Mouse (Mus musculus) neural tube, embryonic 15.5 days (tissue): ENCODE results near the gene Sntb2. TPM values are rescaled to one million over a fixed set of nuclear protein-coding genes. Genes with fewer than 3 reads are reported as not detected.
"Not testable (repeated sequence)": the region's sequence is repeated elsewhere in the genome, so short reads cannot be mapped to it uniquely, and the experiment has no call there.

Experiments
- ATAC-seq: fragments of 200-750 bp; cut with Nextera tagmentation; 2 replicates; pipeline ENCODE4 v1.8.0; 2017; ENCODE audit warnings: mild to moderate bottlenecking, moderate TSS enrichment, moderate library complexity; ENCODE audit not compliant: low FRiP score
- H3K27ac ChIP-seq: fragments of 300-500 bp; sonication (generic); replicated peaks from 2 replicates; pipeline ENCODE4 v1.5.1; 2015; ENCODE audit warnings: mild to moderate bottlenecking, inconsistent platforms
- H3K27me3 ChIP-seq: fragments of 300-500 bp; sonication (generic); replicated peaks from 2 replicates; pipeline ENCODE4 v1.6.1; 2015; ENCODE audit warnings: inconsistent platforms
- H3K36me3 ChIP-seq: fragments of 300-500 bp; sonication (generic); 2 replicates; pipeline ENCODE4 v1.6.1; 2015; ENCODE audit warnings: inconsistent platforms
- H3K4me1 ChIP-seq: fragments of 300-500 bp; sonication (generic); 2 replicates; pipeline ENCODE4 v1.6.1; 2015; ENCODE audit warnings: inconsistent platforms
- H3K4me2 ChIP-seq: fragments of 300-500 bp; sonication (generic); 2 replicates; pipeline ENCODE4 v1.6.1; 2015; ENCODE audit warnings: inconsistent platforms, mild to moderate bottlenecking, moderate library complexity
- H3K4me3 ChIP-seq: fragments of 300-500 bp; sonication (generic); replicated peaks from 2 replicates; pipeline ENCODE4 v1.5.1; 2015; ENCODE audit warnings: mild to moderate bottlenecking, inconsistent platforms
- H3K9ac ChIP-seq: fragments of 300-500 bp; sonication (generic); replicated peaks from 2 replicates; pipeline ENCODE4 v1.6.1; 2015; ENCODE audit warnings: mild to moderate bottlenecking, inconsistent platforms
- H3K9me3 ChIP-seq: fragments of 300-500 bp; sonication (generic); replicated peaks from 2 replicates; pipeline ENCODE4 v1.6.1; 2016; ENCODE audit warnings: inconsistent platforms
- WGBS: fragments of 180-500 bp; shearing (Covaris S2); methylation state at CpG from one replicate; pipeline ENCODE4 v1.1.7; 2015; ENCODE audit warnings: mixed read lengths; 5-methylcytosine and 5-hydroxymethylcytosine counted together
- polyA plus RNA-seq: library from polyadenylated mRNA; unstranded; fragments of >200 nt; fragmentation: Nextera tagmentation; extraction: Ambion mirVana; gene quantifications from 2 replicates; pipeline ENCODE4 v1.2.1, GENCODE M21; 2015

Gene Sntb2
- polyA plus RNA-seq, 1 experiment from 2014 or later = 6.6 TPM

DNA sequence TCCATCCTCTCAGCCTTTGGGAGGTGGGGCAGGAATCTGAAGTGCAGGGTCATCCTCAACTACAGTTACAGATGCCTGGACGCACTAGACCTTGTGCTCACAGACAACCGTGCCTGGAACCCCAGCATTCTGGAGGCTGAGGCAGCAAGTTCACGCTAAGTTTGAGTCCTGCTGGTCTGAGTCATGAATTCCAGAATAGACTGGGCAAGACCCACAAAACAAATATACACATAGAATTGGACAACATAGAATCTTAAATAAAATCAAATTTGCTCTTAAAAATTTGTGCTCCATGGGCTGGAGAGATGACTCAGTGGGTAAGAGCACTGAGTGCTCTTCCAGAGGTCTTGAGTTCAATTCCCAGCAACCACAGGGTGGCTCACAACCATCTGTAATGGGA, 21.5 kb downstream of the Sntb2 start:
- no peak overlapping the region for H3K27ac ChIP-seq
- H3K36me3 ChIP-seq = no peaks in the 10 kb centered on the region
- no peaks in the 10 kb centered on the region for H3K4me1 ChIP-seq
- no peak overlapping the region for H3K4me2 ChIP-seq
- no peak overlapping the region for H3K9ac ChIP-seq
- 94% methylated on average over 3 of the region's 3 CpGs for WGBS
- H3K9me3 ChIP-seq = no peaks in the 10 kb centered on the region
- H3K27me3 ChIP-seq = no peaks in the 10 kb centered on the region
- H3K4me3 ChIP-seq = no peak overlapping the region
- no peak for ATAC-seq

DNA sequence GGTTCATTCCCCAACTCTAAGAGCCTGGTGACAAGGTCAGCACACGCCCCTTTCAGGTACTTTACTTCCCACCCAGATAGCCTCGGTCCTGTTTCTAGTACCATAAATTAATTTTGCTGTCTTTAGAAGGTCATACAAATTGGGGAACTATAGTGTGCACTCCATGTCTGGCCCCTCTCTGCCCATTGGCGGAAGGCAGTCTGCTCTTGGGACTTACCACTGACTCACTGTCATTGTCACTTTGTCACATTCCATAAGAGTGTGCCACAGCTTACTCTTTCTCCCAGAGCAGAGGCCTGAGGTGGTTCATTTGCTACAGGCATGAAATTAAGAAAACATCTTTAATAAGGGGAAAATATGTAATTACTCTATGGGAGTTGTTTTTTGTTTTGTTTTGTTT, 22.7 kb downstream of the Sntb2 start:
- H3K27me3 ChIP-seq = no peaks in the 10 kb centered on the region
- H3K36me3 ChIP-seq = no peaks in the 10 kb centered on the region
- no peak for ATAC-seq
- H3K9ac ChIP-seq = no peak overlapping the region
- H3K27ac ChIP-seq = no peak overlapping the region
- H3K4me1 ChIP-seq = no peaks in the 10 kb centered on the region
- no peak overlapping the region for H3K4me3 ChIP-seq
- WGBS = 84% methylated on average over 3 of the region's 3 CpGs
- no peaks in the 10 kb centered on the region for H3K9me3 ChIP-seq
- no peak overlapping the region for H3K4me2 ChIP-seq

DNA sequence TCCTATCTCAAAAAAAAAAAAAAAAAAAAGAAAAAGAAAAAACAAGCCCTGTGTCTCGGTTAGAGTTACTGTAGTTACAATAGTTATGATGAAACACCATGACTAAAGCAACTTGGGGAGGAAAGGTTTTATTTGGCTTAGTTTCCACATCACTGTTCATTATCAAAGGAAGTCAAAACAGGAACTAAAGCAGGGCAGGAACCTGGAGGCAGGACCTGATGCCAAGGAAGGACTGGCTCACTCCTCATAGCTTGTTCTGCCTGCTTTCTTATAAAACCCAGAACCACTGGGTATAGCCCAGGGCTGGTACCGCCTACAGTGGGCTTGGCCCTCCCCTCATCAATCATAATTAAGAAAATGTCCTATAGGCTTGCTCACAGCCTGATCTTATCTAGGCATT, 24.1 kb downstream of the Sntb2 start:
- H3K9me3 ChIP-seq = no peaks in the 10 kb centered on the region
- no peak overlapping the region for H3K9ac ChIP-seq
- no peaks in the 10 kb centered on the region for H3K4me1 ChIP-seq
- H3K4me2 ChIP-seq = no peak overlapping the region
- no peak for ATAC-seq
- no peak overlapping the region for H3K4me3 ChIP-seq
- H3K27me3 ChIP-seq = no peaks in the 10 kb centered on the region
- H3K27ac ChIP-seq = no peak overlapping the region
- H3K36me3 ChIP-seq = no peaks in the 10 kb centered on the region
- WGBS = 92% methylated on average over 2 of the region's 2 CpGs

DNA sequence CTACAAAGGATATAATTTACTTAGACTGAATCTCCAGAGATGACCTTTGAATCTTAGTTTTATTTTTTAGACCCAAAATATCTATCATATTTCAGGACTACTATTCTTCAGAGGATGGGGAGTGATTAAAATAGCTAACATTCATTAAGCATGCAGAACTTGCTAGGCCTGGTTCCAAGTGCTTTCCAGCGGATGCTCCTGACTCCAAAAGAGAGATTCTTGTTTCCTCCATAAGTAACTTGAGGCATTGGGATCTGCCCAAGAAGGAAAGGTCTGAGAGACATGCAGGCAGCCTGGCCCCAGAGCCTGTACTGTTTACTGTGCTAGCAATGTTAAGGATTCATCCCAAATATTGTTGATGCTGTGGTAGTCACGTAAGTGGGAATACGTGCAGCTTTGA, 26.8 kb downstream of the Sntb2 start:
- H3K4me3 ChIP-seq = no peak overlapping the region
- no peaks in the 10 kb centered on the region for H3K27me3 ChIP-seq
- no peak for ATAC-seq
- no peak overlapping the region for H3K9ac ChIP-seq
- H3K4me2 ChIP-seq = no peak overlapping the region
- H3K27ac ChIP-seq = no peak overlapping the region
- H3K36me3 ChIP-seq = no peaks in the 10 kb centered on the region
- WGBS = 77% methylated on average over 3 of the region's 3 CpGs
- H3K4me1 ChIP-seq = no peaks in the 10 kb centered on the region
- no peaks in the 10 kb centered on the region for H3K9me3 ChIP-seq

DNA sequence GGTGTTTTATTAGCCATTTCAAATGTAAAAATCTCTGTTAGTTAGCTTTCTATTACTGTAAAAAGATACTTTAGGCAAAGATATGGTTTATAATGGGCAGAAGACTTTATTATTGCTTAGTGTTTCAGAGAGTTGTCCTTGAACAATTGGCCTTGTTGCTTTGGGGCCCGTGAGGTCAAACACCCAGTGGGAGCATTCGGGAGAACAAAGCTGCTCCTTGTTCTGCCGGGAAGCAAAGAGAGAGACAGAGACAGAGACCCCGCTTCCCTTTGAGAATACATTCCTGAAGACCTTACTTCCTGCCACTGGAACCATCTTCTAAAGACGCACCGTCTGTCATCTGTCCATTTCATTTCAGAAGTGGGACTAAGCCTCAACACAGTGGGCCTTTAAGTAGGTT, 27.8 kb downstream of the Sntb2 start:
- no peak overlapping the region for H3K9ac ChIP-seq
- H3K27ac ChIP-seq = no peak overlapping the region
- H3K4me3 ChIP-seq = no peak overlapping the region
- H3K36me3 ChIP-seq = no peaks in the 10 kb centered on the region
- H3K4me1 ChIP-seq = no peaks in the 10 kb centered on the region
- ATAC-seq = no peak
- no peak overlapping the region for H3K4me2 ChIP-seq
- WGBS = 22% methylated on average over 6 of the region's 6 CpGs
- H3K9me3 ChIP-seq = no peaks in the 10 kb centered on the region
- no peaks in the 10 kb centered on the region for H3K27me3 ChIP-seq

DNA sequence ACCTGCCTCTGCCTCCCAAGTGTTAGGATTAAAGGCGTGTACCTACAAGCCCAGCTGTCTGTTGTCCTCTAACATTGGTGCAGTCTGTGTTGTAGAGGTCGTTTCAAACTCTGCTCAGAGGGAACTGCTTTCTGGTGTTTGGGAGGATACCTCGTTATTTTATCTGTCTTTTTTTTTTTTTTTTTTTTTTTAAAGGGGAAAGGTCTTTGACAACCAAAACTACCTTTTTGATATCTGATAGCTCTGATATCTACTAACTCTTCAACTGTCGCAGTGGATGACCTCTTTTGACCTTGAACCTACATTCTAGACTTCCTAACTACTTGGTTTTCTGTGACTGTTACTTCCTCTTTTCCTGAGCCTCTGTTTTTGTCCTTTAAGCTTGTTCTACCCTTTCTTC, 29.0 kb downstream of the Sntb2 start:
- no peak overlapping the region for H3K9ac ChIP-seq
- ATAC-seq = no peak
- H3K4me2 ChIP-seq = no peak overlapping the region
- H3K9me3 ChIP-seq = no peaks in the 10 kb centered on the region
- no peak overlapping the region for H3K4me3 ChIP-seq
- H3K27me3 ChIP-seq = 0 out of 2 replicates have a peak, but pooled peaks cover under 1% of the 10 kb centered on the region
- no peaks in the 10 kb centered on the region for H3K4me1 ChIP-seq
- 78% methylated on average over 4 of the region's 4 CpGs for WGBS
- H3K36me3 ChIP-seq = no peaks in the 10 kb centered on the region
- no peak overlapping the region for H3K27ac ChIP-seq

DNA sequence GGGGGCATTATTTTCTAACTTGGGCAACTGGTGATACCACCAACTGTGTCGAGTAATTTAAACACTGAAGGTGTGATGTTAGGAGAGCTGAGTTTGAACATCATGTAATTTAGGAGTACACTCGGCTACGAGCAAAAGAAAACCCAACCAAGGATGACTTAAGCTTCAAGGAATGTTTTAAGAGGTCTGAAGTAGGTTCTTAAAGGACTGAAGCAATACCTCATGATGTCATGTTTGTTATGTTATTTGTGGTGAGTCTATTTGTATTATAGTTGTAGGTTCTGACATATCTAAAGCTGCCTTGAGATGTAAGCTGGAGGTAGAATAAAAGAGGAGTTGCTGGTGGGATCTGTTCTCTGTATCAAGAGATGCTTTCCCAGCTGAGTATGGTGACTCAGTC, 34.4 kb downstream of the Sntb2 start:
- Histone ChIP-seq H3K36me3 (no peaks in the 10 kb centered on the region), H3K27me3 (peaks cover 5% of the 10 kb centered on the region; the same call in 1 of the 2 replicates), H3K27ac (no peak overlapping the region), H3K4me2 (no peak overlapping the region), H3K4me3 (no peak overlapping the region), H3K9ac (no peak overlapping the region), H3K4me1 (no peaks in the 10 kb centered on the region), H3K9me3 (no peaks in the 10 kb centered on the region)
- WGBS = 92% methylated on average over 3 of the region's 3 CpGs
- ATAC-seq = no peak

GRCm38 (mm10) chr8:106971916-106972315, 36.4 kb downstream of the Sntb2 start:
- H3K4me1 ChIP-seq = no peaks in the 10 kb centered on the region
- H3K27ac ChIP-seq = no peak overlapping the region
- H3K27me3 ChIP-seq = peaks cover 6% of the 10 kb centered on the region; the same call in 1 of the 2 replicates
- WGBS = 80% methylated on average over 5 of the region's 5 CpGs
- H3K36me3 ChIP-seq = no peaks in the 10 kb centered on the region
- H3K9ac ChIP-seq = no peak overlapping the region
- no peak for ATAC-seq
- H3K4me2 ChIP-seq = no peak overlapping the region
- H3K9me3 ChIP-seq = no peaks in the 10 kb centered on the region
- H3K4me3 ChIP-seq = no peak overlapping the region

DNA sequence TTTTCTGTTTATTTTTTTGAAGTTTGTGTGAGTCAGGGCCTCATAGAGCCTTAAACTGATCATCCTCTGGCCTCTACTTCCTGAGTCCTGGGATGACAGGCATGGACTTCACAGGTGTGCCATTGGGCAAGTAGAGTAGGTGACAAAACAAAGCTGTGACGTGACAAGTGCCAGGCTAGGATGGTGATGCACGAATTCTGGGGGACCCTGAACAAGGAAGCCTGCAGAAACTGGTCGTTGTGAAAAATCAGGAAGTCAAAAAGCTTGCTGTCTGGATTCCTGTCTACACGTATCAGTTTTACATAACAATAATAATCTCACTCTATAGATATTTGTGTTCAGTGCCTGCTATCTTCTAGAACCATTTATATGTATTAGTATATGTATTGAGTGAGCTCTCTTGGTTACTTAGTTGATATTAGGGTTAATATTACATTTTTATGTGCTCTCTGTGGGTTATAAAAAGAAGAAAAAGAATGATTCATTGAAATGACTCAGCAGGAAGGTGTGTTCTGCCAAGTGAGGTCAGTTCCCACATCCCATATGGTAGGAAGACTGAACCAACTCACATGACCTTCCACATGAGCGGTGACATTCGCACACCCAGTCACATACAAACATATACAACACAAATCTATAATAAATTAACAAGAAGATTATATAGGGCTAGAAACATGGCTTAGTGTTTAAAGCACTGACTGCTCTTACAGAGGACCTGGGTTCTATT, 37.2 kb downstream of the Sntb2 start:
- Histone ChIP-seq H3K4me2 (no peak overlapping the region), H3K4me3 (no peak overlapping the region), H3K9ac (no peak overlapping the region), H3K27ac (no peak overlapping the region), H3K36me3 (no peaks in the 10 kb centered on the region), H3K9me3 (no peaks in the 10 kb centered on the region), H3K4me1 (no peaks in the 10 kb centered on the region), H3K27me3 (peaks cover 6% of the 10 kb centered on the region; the same call in 1 of the 2 replicates)
- WGBS = 82% methylated on average over 6 of the region's 6 CpGs
- no peak for ATAC-seq

GRCm38 (mm10) chr8:106973526-106973925, 38.0 kb downstream of the Sntb2 start:
- 98% methylated on average over 3 of the region's 3 CpGs for WGBS
- not testable (repeated sequence) for H3K9ac ChIP-seq, H3K36me3 ChIP-seq, H3K4me1 ChIP-seq, H3K27me3 ChIP-seq, H3K4me3 ChIP-seq, ATAC-seq, H3K27ac ChIP-seq, H3K9me3 ChIP-seq, H3K4me2 ChIP-seq

GRCm38 (mm10) chr8:106974754-106975153, 39.2 kb downstream of the Sntb2 start:
- Histone ChIP-seq H3K9me3 (no peaks in the 10 kb centered on the region), H3K4me3 (no peak overlapping the region), H3K4me1 (0 out of 2 replicates have a peak, but pooled peaks cover 8% of the 10 kb centered on the region), H3K9ac (no peak overlapping the region), H3K36me3 (no peaks in the 10 kb centered on the region), H3K27ac (no peak overlapping the region), H3K4me2 (no peak overlapping the region), H3K27me3 (peaks cover 4% of the 10 kb centered on the region; the same call in 1 of the 2 replicates)
- 73% methylated on average over 7 of the region's 7 CpGs for WGBS
- no peak for ATAC-seq

- Histone ChIP-seq H3K9ac (no peak overlapping the region), H3K4me3 (no peak overlapping the region), H3K36me3 (no peaks in the 10 kb centered on the region), H3K4me1 (0 out of 2 replicates have a peak, but pooled peaks cover 8% of the 10 kb centered on the region), H3K27me3 (peaks cover 4% of the 10 kb centered on the region; the same call in 1 of the 2 replicates), H3K9me3 (no peaks in the 10 kb centered on the region), H3K4me2 (no peak overlapping the region), H3K27ac (no peak overlapping the region)
- WGBS = 92% methylated on average over 2 of the region's 2 CpGs
- no peak for ATAC-seq
Observed at GRCm38 (mm10) chr8:106975764-106976163, 40.2 kb downstream of the Sntb2 start.
